Mouse (Mus musculus) bone marrow macrophage, adult 2 months (primary cell): ENCODE measurements around the gene Smpd3. TPM values are rescaled to one million over a fixed set of nuclear protein-coding genes. Genes with fewer than 3 reads are reported as not detected.
A peak's percentile ranks its signal among the peaks of the same experiment; 100 is the strongest.

Experiments used
- H3K27ac ChIP-seq: 2 replicates; pipeline ENCODE4 v1.5.1; 2012; ENCODE audit warnings: low read depth, low read length; ENCODE audit not compliant: insufficient read depth
- H3K4me1 ChIP-seq: 2 replicates; pipeline ENCODE4 v1.6.1; 2012; ENCODE audit warnings: low read length; ENCODE audit not compliant: control insufficient read depth, insufficient read depth
- H3K4me3 ChIP-seq: 2 replicates; pipeline ENCODE4 v1.5.1; 2012; ENCODE audit warnings: mild to moderate bottlenecking, low read length, moderate library complexity; ENCODE audit not compliant: insufficient read depth
- CTCF ChIP-seq: IDR thresholded peaks from 2 replicates; pipeline ENCODE4 v1.5.1; 2012; ENCODE audit warnings: low read depth, mild to moderate bottlenecking, low read length, moderate library complexity
- POLR2A ChIP-seq: IDR thresholded peaks from 2 replicates; pipeline ENCODE4 v1.6.1; 2012; ENCODE audit warnings: mild to moderate bottlenecking, low read depth, low read length, borderline replicate concordance
- polyA plus RNA-seq: library from polyadenylated mRNA; stranded (reverse); fragments of >200 nt; gene quantifications from 2 replicates; pipeline ENCODE4 v1.2.4, GENCODE M21; 2012; ENCODE audit not compliant: missing spikeins, insufficient read depth, insufficient read length

The Smpd3 gene
- 0.77 and 1.0 TPM in 2 replicates for polyA plus RNA-seq

- H3K4me1 ChIP-seq = peaks cover 20% of the 10 kb centered on the region
- H3K4me3 ChIP-seq = peak within 1 kb of the TSS; percentile 68
- peak within 1 kb of the TSS; percentile 86 for H3K27ac ChIP-seq
- TF ChIP-seq POLR2A = no peak
- no peak for TF ChIP-seq CTCF
Measured at GRCm38 (mm10) chr8:106337852-106338521, at the start of gene Smpd3. TSS of gene Smpd3 (minus strand) at chr8:106337988.

GRCm38 (mm10) chr8:106381026-106381425, 43.2 kb upstream of the Smpd3 start:
- H3K4me3 ChIP-seq = no peak overlapping the region
- TF ChIP-seq CTCF (no peak), POLR2A (no peak)
- no peak overlapping the region for H3K27ac ChIP-seq
- H3K4me1 ChIP-seq = no peaks in the 10 kb centered on the region

GRCm38 (mm10) chr8:106379357-106379756, 41.6 kb upstream of the Smpd3 start:
- TF ChIP-seq POLR2A (no peak), CTCF (no peak)
- no peak overlapping the region for H3K4me3 ChIP-seq
- H3K27ac ChIP-seq = no peak overlapping the region
- H3K4me1 ChIP-seq = no peaks in the 10 kb centered on the region

GRCm38 (mm10) chr8:106378501-106379048, 40.8 kb upstream of the Smpd3 start:
- H3K4me3 ChIP-seq = no peak overlapping the region
- no peak overlapping the region for H3K27ac ChIP-seq
- TF ChIP-seq CTCF (no peak), POLR2A (no peak)
- H3K4me1 ChIP-seq = no peaks in the 10 kb centered on the region

GRCm38 (mm10) chr8:106376862-106377261, 39.1 kb upstream of the Smpd3 start:
- Histone ChIP-seq H3K4me3 (no peak overlapping the region), H3K27ac (no peak overlapping the region), H3K4me1 (no peaks in the 10 kb centered on the region)
- TF ChIP-seq POLR2A = no peak
- TF ChIP-seq CTCF = no peak

GRCm38 (mm10) chr8:106375957-106376356, 38.2 kb upstream of the Smpd3 start:
- TF ChIP-seq POLR2A (no peak), CTCF (no peak)
- Histone ChIP-seq H3K4me3 (no peak overlapping the region), H3K4me1 (no peaks in the 10 kb centered on the region), H3K27ac (no peak overlapping the region)

- H3K27ac ChIP-seq = no peak overlapping the region
- no peak for TF ChIP-seq POLR2A
- TF ChIP-seq CTCF = no peak
- H3K4me3 ChIP-seq = no peak overlapping the region
- peaks cover 8% of the 10 kb centered on the region for H3K4me1 ChIP-seq
Measured at GRCm38 (mm10) chr8:106369069-106369468, 31.3 kb upstream of the Smpd3 start.

- H3K4me1 ChIP-seq = peaks cover 13% of the 10 kb centered on the region
- H3K4me3 ChIP-seq = no peak overlapping the region
- TF ChIP-seq POLR2A (no peak), CTCF (peak; percentile 25; the same call in 1 of the 2 replicates)
- H3K27ac ChIP-seq = no peak overlapping the region
Measured at GRCm38 (mm10) chr8:106368501-106368900, 30.7 kb upstream of the Smpd3 start.

GRCm38 (mm10) chr8:106364837-106365236, 27.0 kb upstream of the Smpd3 start:
- Histone ChIP-seq H3K4me1 (peaks cover 14% of the 10 kb centered on the region), H3K27ac (no peak overlapping the region), H3K4me3 (no peak overlapping the region)
- TF ChIP-seq POLR2A = no peak

GRCm38 (mm10) chr8:106364278-106364677, 26.5 kb upstream of the Smpd3 start:
- H3K4me3 ChIP-seq = no peak overlapping the region
- TF ChIP-seq CTCF (no peak), POLR2A (no peak)

More at GRCm38 (mm10) chr8:106364278-106364677, 26.5 kb upstream of the Smpd3 start:
- no peak overlapping the region for H3K27ac ChIP-seq
- peaks cover 14% of the 10 kb centered on the region for H3K4me1 ChIP-seq
